ENCODE assay signal across 9 mouse cellular contexts in the genomic region with DNA sequence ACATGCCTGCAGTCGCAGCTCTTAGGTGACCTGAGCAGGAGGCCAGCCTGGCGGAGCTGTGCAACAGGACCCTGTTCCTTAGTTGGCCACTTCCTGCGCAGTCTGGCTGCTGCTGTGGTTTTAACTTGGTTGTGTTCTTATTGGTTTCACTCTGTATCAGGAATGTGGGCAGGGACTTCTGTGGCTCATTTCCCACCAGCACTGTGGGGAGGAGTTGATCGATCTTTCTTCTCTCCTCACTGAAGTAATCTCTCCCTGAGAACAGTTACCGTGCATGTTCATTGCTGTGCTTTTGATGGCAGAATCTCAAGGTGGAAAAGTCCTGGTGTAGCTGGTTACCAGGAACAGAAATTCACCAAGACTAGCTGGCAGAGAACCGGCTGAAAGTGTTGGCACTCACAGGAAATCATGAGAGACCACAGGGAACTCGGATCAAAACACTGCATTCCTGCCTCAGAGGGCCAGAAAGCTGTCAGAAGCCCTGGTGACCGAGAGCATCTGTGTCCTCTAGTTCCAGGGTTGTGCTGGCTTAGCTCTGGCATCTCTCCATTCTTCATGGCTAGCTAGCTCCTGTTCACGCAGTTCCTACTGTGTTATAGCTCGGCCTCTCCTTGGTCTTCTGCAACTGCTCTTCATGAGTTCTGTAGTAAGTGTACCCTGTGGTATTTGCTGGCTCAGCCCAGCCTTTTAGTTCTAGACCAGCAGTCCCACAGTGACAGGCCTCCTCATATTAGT.
DNase-seq lines count a peak whose midpoint lies in the region; ATAC-seq and TF ChIP-seq lines count a peak whose summit lies in the region.
"Had no signal": no experiment of that assay in that cellular context is flagged by ENCODE, and none has a peak within 500 bp of the region (broad histone marks: within the 10 kb centered on the region; RNA-seq: fewer than 3 reads in every experiment).

No protein-coding gene starts in this region.

- TF ChIP-seq POLR2A in cerebellum, adult 2 months (IDR thresholded peaks at IDR 0.05; ENCODE audit: borderline replicate concordance, insufficient read depth, low read length) = no peak

- H3K27ac ChIP-seq in cerebellum, adult 2 months (ENCODE audit: insufficient read depth, low read length) = peak overlapping the region; percentile 61
- peak overlapping the region; percentile 58 for H3K27ac ChIP-seq in heart, embryonic 13.5 days (replicated peaks)
- H3K27ac ChIP-seq: hindbrain, embryonic 15.5 days had no signal

- H3K4me2 ChIP-seq in heart, embryonic 13.5 days = 0 out of 2 replicates have a peak overlapping the region, but pooled peaks have one; percentile 4
- H3K4me2 ChIP-seq: hindbrain, embryonic 15.5 days had no signal

- peak overlapping the region; percentile 47 for H3K9ac ChIP-seq in heart, embryonic 13.5 days
- H3K9ac ChIP-seq: hindbrain, embryonic 15.5 days had no signal

- H3K27me3 ChIP-seq in cerebellum, adult 2 months (ENCODE audit: control insufficient read depth, insufficient read depth, low read length) = no peaks in the 10 kb centered on the region
- H3K27me3 ChIP-seq in heart, embryonic 13.5 days (replicated peaks) = no peaks in the 10 kb centered on the region
- H3K27me3 ChIP-seq: hindbrain, embryonic 15.5 days had no signal

- no peak overlapping the region for H3K4me3 ChIP-seq in cerebellum, adult 2 months (replicated peaks; ENCODE audit: insufficient read depth, low read depth, low read length)
- no peak overlapping the region for H3K4me3 ChIP-seq in heart, embryonic 13.5 days
- H3K4me3 ChIP-seq: hindbrain, embryonic 15.5 days had no signal

- peaks cover 34% of the 10 kb centered on the region for H3K4me1 ChIP-seq in cerebellum, adult 2 months (ENCODE audit: control insufficient read depth, insufficient read depth, low read length)
- H3K4me1 ChIP-seq in heart, embryonic 13.5 days = peaks cover 36% of the 10 kb centered on the region

- no peak for TF ChIP-seq CTCF in cerebellum, adult 2 months (IDR thresholded peaks at IDR 0.05; ENCODE audit: borderline replicate concordance, insufficient read depth, low read depth, low read length)

- peak; percentile 36 for DNase-seq in embryo, embryonic 11 days
- no peak for DNase-seq in embryo, embryonic 9.5 days (ENCODE audit: extremely low spot score)
- peak; percentile 44 for DNase-seq in 3T3-L1 (ENCODE audit: low read depth, low spot score)
- DNase-seq in cerebellum, adult 2 months = peak; percentile 77 to 89
- DNase-seq in kidney, postnatal 14 days = peak; percentile 49
- DNase-seq in frontal cortex, postnatal 14 days (ENCODE audit: low spot score in 2 of 2) = no peak

- H3K9me3 ChIP-seq in heart, embryonic 13.5 days = no peaks in the 10 kb centered on the region
- H3K9me3 ChIP-seq: hindbrain, embryonic 15.5 days had no signal

- 16% methylated on average over 10 of the region's 10 CpGs for WGBS in cerebellum, adult 2 months
- WGBS in heart, embryonic 13.5 days = 48% methylated on average over 10 of the region's 10 CpGs

- no peak for ATAC-seq in heart, embryonic 13.5 days (ENCODE audit: extremely low read depth, insufficient number of reproducible peaks, low FRiP score, low TSS enrichment)
- ATAC-seq in megakaryocyte-erythroid progenitor cell, adult 5-6 weeks (replicated peaks; ENCODE audit: low FRiP score, low TSS enrichment, poor library complexity, severe bottlenecking) = peak; percentile 37; the same call in 1 of the 2 replicates

- no peaks in the 10 kb centered on the region for H3K36me3 ChIP-seq in heart, embryonic 13.5 days
- H3K36me3 ChIP-seq: hindbrain, embryonic 15.5 days had no signal

Comparison
In these comparisons a context has a peak if more than half of its experiments do, and no peak if none do; other contexts are left out.
1. DNase-seq: peak in embryo, embryonic 11 days (single experiment), 3T3-L1 (single experiment), cerebellum, adult 2 months (2 of 2) and kidney, postnatal 14 days (single experiment); none in embryo, embryonic 9.5 days (single experiment) and frontal cortex, postnatal 14 days (0 of 2).